Mouse (Mus musculus): ENCODE results near the gene Macrod2. TPM values are rescaled to one million over a fixed set of nuclear protein-coding genes. Genes with fewer than 3 reads are reported as not detected.

Gene Macrod2
- polyA plus RNA-seq, 1 experiment from 2014 or later = 75.4 TPM

DNA sequence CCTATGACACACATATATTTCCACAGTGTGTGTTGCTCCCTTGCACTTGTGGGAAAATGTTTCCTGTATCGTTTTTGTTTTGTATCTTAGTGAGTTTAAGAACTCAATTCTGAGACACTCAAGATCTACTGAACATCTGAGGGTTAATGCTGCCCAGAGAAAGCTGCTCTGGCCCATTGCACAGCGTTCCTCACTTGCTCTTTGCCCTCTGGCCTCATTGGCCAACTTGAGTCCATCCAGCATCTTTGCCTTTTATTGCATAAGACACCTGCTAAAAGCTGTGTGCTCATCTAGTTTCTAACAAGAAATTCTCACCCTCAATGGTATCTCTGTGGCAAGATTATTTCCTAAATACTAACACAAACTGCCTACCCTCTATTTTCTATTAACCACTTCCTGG lies 1435.4 kb downstream of the Macrod2 start:
- H3K36me3 ChIP-seq = no peaks in the 10 kb centered on the region
- H3K4me2 ChIP-seq (replicated peaks) = no peak overlapping the region
- H3K4me1 ChIP-seq (replicated peaks) = no peaks in the 10 kb centered on the region
- H3K9ac ChIP-seq (replicated peaks) = no peak overlapping the region
- H3K27ac ChIP-seq = no peak overlapping the region
- H3K9me3 ChIP-seq = no peaks in the 10 kb centered on the region
- no peak overlapping the region for H3K4me3 ChIP-seq (replicated peaks)
- H3K27me3 ChIP-seq = no peaks in the 10 kb centered on the region
- 79% methylated on average over 2 of the region's 2 CpGs for WGBS
- no peak for ATAC-seq

DNA sequence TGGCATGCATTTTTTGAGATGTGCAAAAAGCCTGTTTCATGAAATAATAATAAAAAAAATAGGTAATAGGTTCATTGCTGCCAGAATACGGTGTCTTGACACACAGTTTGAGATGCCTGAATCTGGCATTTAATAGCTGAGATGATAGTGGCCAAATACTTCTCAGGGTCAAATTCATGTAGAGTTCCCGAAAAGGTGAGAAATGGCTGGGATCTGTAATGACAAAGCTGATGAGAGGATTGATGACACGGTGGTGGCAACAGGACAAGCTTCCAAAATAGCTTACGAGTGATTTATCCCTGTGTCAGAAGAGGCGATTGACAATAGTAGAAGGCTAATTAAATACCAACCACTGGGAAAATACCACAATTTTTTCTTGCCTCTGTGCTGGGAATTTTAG lies 1436.4 kb downstream of the Macrod2 start:
- Histone ChIP-seq H3K27ac (no peak overlapping the region), H3K36me3 (no peaks in the 10 kb centered on the region), H3K4me2 (replicated peaks) (no peak overlapping the region), H3K4me3 (replicated peaks) (no peak overlapping the region), H3K27me3 (no peaks in the 10 kb centered on the region), H3K9me3 (no peaks in the 10 kb centered on the region), H3K4me1 (replicated peaks) (no peaks in the 10 kb centered on the region), H3K9ac (replicated peaks) (no peak overlapping the region)
- no peak for ATAC-seq
- 87% methylated on average over 5 of the region's 5 CpGs for WGBS

DNA sequence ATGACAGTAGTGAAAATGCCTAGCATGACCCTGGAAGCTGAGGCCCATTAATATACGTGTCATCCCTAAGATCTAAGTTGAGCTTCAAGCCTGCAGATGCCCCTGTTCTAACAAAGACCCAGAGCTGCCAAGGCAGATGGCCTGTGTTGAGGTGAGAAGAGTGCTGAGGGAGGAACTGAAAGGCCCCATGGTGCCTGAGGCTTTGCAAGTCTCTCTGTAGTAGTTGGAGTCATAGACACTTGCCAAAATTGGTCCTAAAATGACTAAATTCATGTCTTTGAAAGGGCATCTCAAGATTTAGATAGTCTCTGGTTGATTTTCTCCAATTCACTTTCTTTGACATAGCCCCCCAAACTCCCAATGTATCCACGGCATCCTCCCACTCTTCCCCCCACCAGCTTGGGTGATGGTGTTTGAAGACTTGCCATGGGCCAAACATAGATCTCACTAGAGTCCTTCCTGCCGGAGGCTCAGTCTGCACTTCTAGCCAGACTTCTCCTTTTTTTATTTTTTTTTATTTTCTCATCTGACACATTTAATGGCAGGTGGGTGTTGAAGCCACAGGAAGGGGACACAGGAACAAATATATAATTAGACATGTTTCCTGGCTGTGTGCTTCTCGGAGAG lies 1439.2 kb downstream of the Macrod2 start:
- ATAC-seq = no peak
- Histone ChIP-seq H3K27ac (no peak overlapping the region), H3K27me3 (no peaks in the 10 kb centered on the region), H3K4me1 (replicated peaks) (no peaks in the 10 kb centered on the region), H3K4me3 (replicated peaks) (no peak overlapping the region), H3K9me3 (no peaks in the 10 kb centered on the region), H3K4me2 (replicated peaks) (no peak overlapping the region), H3K9ac (replicated peaks) (no peak overlapping the region), H3K36me3 (no peaks in the 10 kb centered on the region)
- WGBS = 82% methylated on average over 4 of the region's 4 CpGs

DNA sequence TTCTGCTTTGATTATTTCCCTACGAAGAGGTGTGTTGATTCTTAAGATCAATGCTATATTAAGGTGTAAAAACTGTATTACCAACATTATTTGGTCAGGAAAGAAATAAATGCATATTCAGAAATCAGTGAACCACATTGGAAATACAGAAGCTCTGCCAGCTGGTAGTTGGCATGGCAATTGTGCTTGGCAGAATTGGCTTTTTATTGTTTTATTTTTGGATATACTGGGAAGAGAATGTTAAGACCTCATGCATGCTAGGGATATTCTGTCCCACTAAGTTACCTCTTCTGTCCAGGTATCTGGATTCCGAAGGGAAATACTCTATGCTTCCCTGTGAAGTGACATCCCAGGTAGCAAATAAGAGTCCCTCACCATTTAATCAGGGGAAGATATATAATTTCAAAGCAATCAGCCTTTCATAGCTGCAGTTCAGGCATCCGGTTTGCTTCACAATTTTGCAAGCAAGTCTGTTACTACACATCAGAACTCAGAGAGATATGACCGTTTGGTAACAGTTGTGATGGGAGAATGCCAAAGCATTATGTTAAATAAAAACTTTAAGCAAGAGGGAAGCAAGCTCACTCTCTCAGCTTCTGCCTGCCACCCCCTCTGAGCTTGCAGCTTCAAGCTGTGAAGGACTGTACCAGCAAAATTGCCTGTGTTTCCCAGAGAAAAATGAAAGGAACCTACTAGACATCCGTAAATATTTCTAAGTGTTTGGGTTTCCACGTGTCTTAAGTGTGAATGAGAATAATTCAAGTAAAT lies 1449.5 kb downstream of the Macrod2 start:
- H3K4me3 ChIP-seq (replicated peaks) = no peak overlapping the region
- no peak overlapping the region for H3K27ac ChIP-seq
- no peak overlapping the region for H3K4me2 ChIP-seq (replicated peaks)
- no peaks in the 10 kb centered on the region for H3K9me3 ChIP-seq
- ATAC-seq = no peak
- no peaks in the 10 kb centered on the region for H3K4me1 ChIP-seq (replicated peaks)
- WGBS = 82% methylated on average over 6 of the region's 6 CpGs
- no peaks in the 10 kb centered on the region for H3K27me3 ChIP-seq
- no peaks in the 10 kb centered on the region for H3K36me3 ChIP-seq
- no peak overlapping the region for H3K9ac ChIP-seq (replicated peaks)

DNA sequence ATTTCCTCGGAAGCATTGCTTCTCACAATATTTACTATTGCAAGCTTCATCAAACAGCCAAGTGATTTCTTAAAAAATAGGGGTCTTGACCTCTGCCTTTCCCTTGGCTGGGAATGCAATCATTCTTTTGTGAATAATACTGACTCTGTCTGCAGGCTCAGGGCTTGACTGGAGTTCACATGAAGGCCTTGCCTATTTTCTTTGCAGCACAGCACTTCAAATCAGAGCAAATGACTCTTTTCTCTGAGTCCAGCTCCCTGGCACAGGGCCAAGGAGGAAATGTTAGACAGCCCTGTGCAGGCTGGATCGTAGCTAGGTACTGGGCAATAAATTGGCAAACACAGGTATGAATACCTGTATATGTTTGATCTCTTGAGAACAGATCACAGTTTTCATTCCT lies 1464.1 kb downstream of the Macrod2 start:
- H3K27me3 ChIP-seq = no peaks in the 10 kb centered on the region
- no peaks in the 10 kb centered on the region for H3K9me3 ChIP-seq
- no peak overlapping the region for H3K9ac ChIP-seq (replicated peaks)
- 56% methylated on average over 2 of the region's 2 CpGs for WGBS
- H3K4me1 ChIP-seq (replicated peaks) = peaks cover 11% of the 10 kb centered on the region
- no peak overlapping the region for H3K4me3 ChIP-seq (replicated peaks)
- H3K36me3 ChIP-seq = no peaks in the 10 kb centered on the region
- no peak for ATAC-seq
- no peak overlapping the region for H3K4me2 ChIP-seq (replicated peaks)
- H3K27ac ChIP-seq = no peak overlapping the region

DNA sequence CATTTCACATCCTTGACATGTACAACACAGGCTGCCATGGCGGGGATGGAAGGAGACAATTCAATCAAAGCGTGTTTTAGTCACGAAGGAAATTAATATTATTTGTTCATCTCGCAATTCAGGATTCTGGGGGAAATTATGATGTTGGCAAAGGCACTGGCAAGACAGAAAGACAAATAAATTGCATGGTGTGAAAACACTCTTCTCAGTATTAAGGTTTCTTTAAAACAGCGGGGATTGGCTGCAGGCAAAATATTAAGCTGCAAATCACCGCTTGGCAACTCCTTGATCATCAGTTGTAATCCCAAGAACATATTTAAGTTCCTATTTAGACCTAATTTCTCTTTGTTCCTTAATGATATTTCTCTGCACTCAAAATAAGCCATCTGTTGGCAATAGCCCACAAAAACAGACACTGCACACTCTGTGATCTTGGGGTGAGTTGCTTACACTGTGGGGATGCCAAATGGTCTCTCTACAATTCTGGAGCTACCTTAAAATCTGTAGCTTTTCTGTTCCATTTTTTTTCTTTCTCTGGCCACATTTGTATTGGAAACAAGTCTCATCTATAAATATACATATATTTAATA lies 1466.7 kb downstream of the Macrod2 start:
- H3K4me1 ChIP-seq (replicated peaks) = peaks cover 11% of the 10 kb centered on the region
- H3K9ac ChIP-seq (replicated peaks) = no peak overlapping the region
- WGBS = 82% methylated on average over 6 of the region's 6 CpGs
- no peak overlapping the region for H3K4me2 ChIP-seq (replicated peaks)
- no peak overlapping the region for H3K4me3 ChIP-seq (replicated peaks)
- H3K36me3 ChIP-seq = no peaks in the 10 kb centered on the region
- no peaks in the 10 kb centered on the region for H3K9me3 ChIP-seq
- ATAC-seq = no peak
- H3K27ac ChIP-seq = no peak overlapping the region
- H3K27me3 ChIP-seq = no peaks in the 10 kb centered on the region

DNA sequence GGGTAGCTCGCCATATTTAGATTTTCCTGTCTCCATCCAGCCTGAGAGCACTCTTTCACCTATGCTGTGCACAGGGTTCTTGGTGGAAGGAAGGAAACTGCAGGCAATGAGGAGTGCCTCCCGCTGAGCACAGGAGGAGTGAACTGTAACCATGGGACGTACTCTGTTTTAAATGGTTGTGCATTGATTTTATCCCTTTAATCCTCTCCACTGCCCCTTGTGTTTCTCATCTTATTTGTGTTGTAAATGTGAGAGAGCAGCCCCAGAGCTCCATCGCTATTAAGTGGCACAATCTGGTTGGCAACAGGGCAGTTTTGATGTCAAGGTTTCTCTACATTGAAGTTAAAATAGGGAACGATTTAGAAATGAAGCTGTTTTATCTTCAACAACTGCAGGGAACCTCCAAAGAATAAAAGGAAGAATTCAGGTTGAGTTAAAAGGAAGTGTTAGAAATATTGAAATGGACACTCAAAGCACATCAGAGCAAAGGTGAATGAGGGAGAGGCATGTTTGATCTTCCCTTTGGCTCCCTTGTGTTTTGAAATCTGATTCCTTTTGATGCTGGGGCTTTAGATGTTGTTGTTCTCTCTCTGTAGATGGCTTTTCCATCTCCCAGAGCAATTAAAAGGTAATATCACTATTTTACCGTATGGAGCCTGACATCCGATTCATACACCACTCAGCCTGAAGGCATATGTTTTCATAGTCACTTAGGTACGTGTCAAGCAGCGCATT lies 1467.6 kb downstream of the Macrod2 start:
- no peak overlapping the region for H3K9ac ChIP-seq (replicated peaks)

DNA sequence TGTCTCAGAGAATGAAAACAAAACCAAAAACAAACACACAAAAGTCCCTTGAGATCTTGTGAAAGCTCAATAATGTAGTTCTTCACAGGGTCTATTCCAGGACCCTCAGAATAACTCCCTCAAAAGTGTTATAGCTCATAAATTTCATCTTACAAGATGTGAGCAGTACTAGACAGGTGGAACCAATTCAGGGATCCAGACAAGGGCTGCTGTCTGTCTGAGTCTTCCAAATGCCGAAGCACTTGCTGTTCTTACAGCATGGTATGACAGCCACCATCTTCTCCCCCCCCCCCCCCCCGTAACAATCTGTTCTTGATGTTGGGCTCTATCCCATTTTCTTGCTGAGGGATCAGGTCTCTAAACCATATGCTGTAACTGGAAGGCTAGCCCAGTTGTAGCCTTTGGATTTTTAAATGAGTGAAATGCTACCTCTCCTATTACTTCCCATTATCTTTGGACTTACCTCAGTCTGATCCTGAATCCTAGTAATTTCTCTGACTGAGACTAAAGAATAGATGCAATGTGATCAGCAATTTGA lies 1468.6 kb downstream of the Macrod2 start:
- Histone ChIP-seq H3K9ac (replicated peaks) (no peak overlapping the region), H3K27ac (no peak overlapping the region), H3K4me1 (replicated peaks) (peaks cover 11% of the 10 kb centered on the region), H3K36me3 (no peaks in the 10 kb centered on the region), H3K4me2 (replicated peaks) (no peak overlapping the region), H3K4me3 (replicated peaks) (no peak overlapping the region), H3K9me3 (no peaks in the 10 kb centered on the region), H3K27me3 (no peaks in the 10 kb centered on the region)
- WGBS = 84% methylated on average over 2 of the region's 2 CpGs
- ATAC-seq = no peak

More for the DNA sequence above, 1467.6 kb downstream of the Macrod2 start:
- ATAC-seq = peak; percentile 70
- Histone ChIP-seq H3K27ac (no peak overlapping the region), H3K9me3 (no peaks in the 10 kb centered on the region), H3K27me3 (no peaks in the 10 kb centered on the region), H3K4me1 (replicated peaks) (peaks cover 11% of the 10 kb centered on the region), H3K36me3 (no peaks in the 10 kb centered on the region), H3K4me2 (replicated peaks) (no peak overlapping the region), H3K4me3 (replicated peaks) (no peak overlapping the region)
- 38% methylated on average over 9 of the region's 9 CpGs for WGBS

DNA sequence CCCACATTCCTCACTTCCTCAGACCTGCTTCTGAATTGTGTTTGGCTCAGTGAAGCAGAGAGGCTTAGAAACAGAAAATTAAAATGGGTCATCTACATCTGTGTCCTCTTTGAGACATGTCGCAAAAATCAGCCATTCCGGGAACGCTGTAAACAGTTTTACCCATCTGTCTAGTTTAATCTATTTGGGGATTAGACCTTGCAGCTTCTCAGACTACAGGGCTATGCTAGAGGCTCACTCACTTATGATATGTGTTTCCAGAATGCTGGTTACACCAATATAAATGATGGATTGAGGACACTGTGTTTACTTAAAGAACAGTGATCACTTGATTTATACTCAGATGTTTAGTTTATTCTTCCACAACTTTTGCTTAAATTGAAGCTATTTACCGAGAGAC lies 1475.8 kb downstream of the Macrod2 start:
- WGBS = 89% methylated on average over 4 of the region's 4 CpGs
- no peak overlapping the region for H3K4me3 ChIP-seq (replicated peaks)
- no peak for ATAC-seq

DNA sequence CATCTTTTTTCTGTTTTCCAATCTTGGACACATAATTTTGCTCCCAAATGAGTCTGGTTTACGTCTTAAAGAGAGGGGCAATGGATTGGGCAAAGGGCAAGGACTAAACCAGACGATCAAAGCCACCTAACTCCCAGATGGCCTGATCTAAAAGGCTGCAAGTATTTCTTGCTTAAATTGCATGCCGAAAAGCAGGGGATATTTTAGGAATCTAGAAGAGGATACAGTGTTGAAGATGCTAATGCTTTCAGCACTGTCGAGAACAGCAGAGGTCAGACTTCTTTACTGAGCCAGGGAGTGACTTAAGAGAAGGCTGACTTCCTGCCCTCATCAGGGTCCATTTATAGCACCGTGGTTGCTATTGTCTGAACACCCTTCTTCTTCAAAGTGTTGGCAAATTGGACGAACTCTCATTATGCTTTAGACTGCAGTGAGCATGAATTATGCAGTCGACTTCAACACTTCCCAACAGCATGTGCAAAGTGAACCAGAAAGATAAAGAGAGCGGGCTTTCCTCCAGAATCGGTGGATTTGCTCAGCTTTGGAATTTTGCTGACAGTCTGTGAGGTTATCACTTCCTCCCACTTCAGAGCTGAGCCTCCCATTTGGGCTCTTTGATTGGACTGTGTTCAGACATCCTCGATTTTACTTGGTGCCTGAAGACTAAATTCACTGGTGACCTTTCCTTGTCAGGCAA lies 1481.2 kb downstream of the Macrod2 start:
- Histone ChIP-seq H3K27ac (no peak overlapping the region), H3K4me1 (replicated peaks) (0 out of 2 replicates have a peak, but pooled peaks cover 4% of the 10 kb centered on the region), H3K27me3 (no peaks in the 10 kb centered on the region), H3K36me3 (no peaks in the 10 kb centered on the region), H3K9ac (replicated peaks) (no peak overlapping the region), H3K4me2 (replicated peaks) (no peak overlapping the region), H3K4me3 (replicated peaks) (no peak overlapping the region), H3K9me3 (no peaks in the 10 kb centered on the region)
- WGBS = 55% methylated on average over 10 of the region's 10 CpGs
- ATAC-seq = no peak

More for the DNA sequence above, 1475.8 kb downstream of the Macrod2 start:
- no peaks in the 10 kb centered on the region for H3K9me3 ChIP-seq
- H3K27me3 ChIP-seq = no peaks in the 10 kb centered on the region
- H3K27ac ChIP-seq = no peak overlapping the region
- no peaks in the 10 kb centered on the region for H3K4me1 ChIP-seq (replicated peaks)
- H3K36me3 ChIP-seq = no peaks in the 10 kb centered on the region
- H3K9ac ChIP-seq (replicated peaks) = no peak overlapping the region
- no peak overlapping the region for H3K4me2 ChIP-seq (replicated peaks)

DNA sequence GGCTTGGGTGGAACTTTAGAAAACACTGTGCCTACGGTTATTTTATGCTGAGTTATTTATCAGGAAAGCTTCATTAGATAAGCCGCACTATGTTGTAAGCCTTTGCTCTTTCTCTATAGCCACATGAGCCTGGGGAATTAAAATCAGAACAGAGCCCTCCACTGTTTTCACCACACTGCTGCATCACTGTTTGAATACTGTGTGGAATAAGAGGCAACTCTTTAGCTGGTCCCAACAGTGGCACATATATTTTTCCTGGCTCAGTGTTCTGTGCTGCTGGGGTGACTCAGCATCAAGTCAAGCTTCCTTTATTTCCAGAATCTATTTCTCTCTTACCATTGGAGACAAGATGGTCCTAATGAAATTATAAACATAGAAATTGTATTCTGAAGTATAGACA lies 1481.8 kb downstream of the Macrod2 start:
- Histone ChIP-seq H3K27ac (no peak overlapping the region), H3K27me3 (no peaks in the 10 kb centered on the region), H3K4me1 (replicated peaks) (0 out of 2 replicates have a peak, but pooled peaks cover 4% of the 10 kb centered on the region), H3K4me2 (replicated peaks) (no peak overlapping the region), H3K36me3 (no peaks in the 10 kb centered on the region), H3K9me3 (no peaks in the 10 kb centered on the region), H3K9ac (replicated peaks) (no peak overlapping the region), H3K4me3 (replicated peaks) (no peak overlapping the region)
- ATAC-seq = no peak
- WGBS = 87% methylated on average over 2 of the region's 2 CpGs
